Mouse (Mus musculus) kidney, postnatal 0 days (tissue): ENCODE measurements around the gene Sec16a. TPM values are rescaled to one million over a fixed set of nuclear protein-coding genes. Genes with fewer than 3 reads are reported as not detected.
A peak's percentile ranks its signal among the peaks of the same experiment; 100 is the strongest.

Experiments
- ATAC-seq: fragments of 200-750 bp; cut with Nextera tagmentation; replicated peaks from 2 replicates; pipeline ENCODE4 v1.8.0; 2017; ENCODE audit warnings: low read depth, moderate number of reproducible peaks, moderate TSS enrichment, moderate library complexity; ENCODE audit not compliant: low FRiP score
- DNase-seq: peaks from one replicate; pipeline ENCODE4 v3.0.0-alpha.2; 2016; ENCODE audit warnings: low spot score
- H3K27ac ChIP-seq: fragments of 300-500 bp; sonication (generic); 2 replicates; pipeline ENCODE4 v1.5.1; 2014; ENCODE audit warnings: mild to moderate bottlenecking
- H3K27me3 ChIP-seq: fragments of 300-500 bp; sonication (generic); 2 replicates; pipeline ENCODE4 v1.6.1; 2014; ENCODE audit warnings: low read length, mixed read lengths; ENCODE audit not compliant: insufficient read depth
- H3K36me3 ChIP-seq: fragments of 300-500 bp; sonication (generic); 2 replicates; pipeline ENCODE4 v1.6.1; 2014; ENCODE audit warnings: low read length, mixed read lengths; ENCODE audit not compliant: insufficient read depth
- H3K4me1 ChIP-seq: fragments of 300-500 bp; sonication (generic); replicated peaks from 2 replicates; pipeline ENCODE4 v1.6.1; 2014; ENCODE audit warnings: antibody characterized with exemption, low read length, mixed read lengths; ENCODE audit not compliant: insufficient read depth
- H3K4me2 ChIP-seq: fragments of 300-500 bp; sonication (generic); 2 replicates; pipeline ENCODE4 v1.6.1; 2014; ENCODE audit warnings: mild to moderate bottlenecking, low read length, moderate library complexity, mixed read lengths
- H3K4me3 ChIP-seq: fragments of 300-500 bp; sonication (generic); replicated peaks from 2 replicates; pipeline ENCODE4 v1.5.1; 2014; ENCODE audit warnings: low read depth, low read length
- H3K9ac ChIP-seq: fragments of 300-500 bp; sonication (generic); 2 replicates; pipeline ENCODE4 v1.6.1; 2014; ENCODE audit warnings: low read depth, low read length
- H3K9me3 ChIP-seq: fragments of 300-500 bp; sonication (generic); replicated peaks from 2 replicates; pipeline ENCODE4 v1.6.1; 2016; ENCODE audit warnings: low read length, inconsistent platforms, mixed read lengths
- CTCF ChIP-seq: IDR thresholded peaks from 2 replicates; pipeline ENCODE4 v1.5.1; 2016; ENCODE audit warnings: antibody characterized with exemption, low read depth, mild to moderate bottlenecking, moderate library complexity
- WGBS: fragments of 180-500 bp; shearing (Covaris S2); extraction: QIAGEN DNeasy Blood & Tissue Kit; methylation state at CpG from one replicate; pipeline ENCODE4 v1.1.7; 2014; 5-methylcytosine and 5-hydroxymethylcytosine counted together
- polyA plus RNA-seq: library from polyadenylated mRNA; unstranded; fragments of >200 nt; fragmentation: Nextera tagmentation; extraction: Ambion mirVana; gene quantifications from 2 replicates; pipeline ENCODE4 v1.2.1, GENCODE M21; 2015

The Sec16a gene
- polyA plus RNA-seq, 1 experiment from 2014 or later = 16.6 TPM

- ATAC-seq (no peak), DNase-seq (no peak)
- Histone ChIP-seq H3K4me1 (no peaks in the 10 kb centered on the region), H3K4me2 (no peak overlapping the region), H3K9ac (no peak overlapping the region), H3K4me3 (no peak overlapping the region), H3K9me3 (no peaks in the 10 kb centered on the region), H3K36me3 (peaks cover 79% of the 10 kb centered on the region), H3K27ac (no peak overlapping the region), H3K27me3 (no peaks in the 10 kb centered on the region)
- TF ChIP-seq CTCF = no peak
Measured at GRCm38 (mm10) chr2:26417066-26417465, 27.9 kb downstream of the Sec16a start.

GRCm38 (mm10) chr2:26410931-26411411 is 34.0 kb downstream of the Sec16a start:
- H3K4me3 ChIP-seq = no peak overlapping the region
- H3K4me2 ChIP-seq = no peak overlapping the region
- peaks cover 51% of the 10 kb centered on the region for H3K36me3 ChIP-seq
- no peaks in the 10 kb centered on the region for H3K27me3 ChIP-seq
- no peak overlapping the region for H3K9ac ChIP-seq
- peaks cover 22% of the 10 kb centered on the region for H3K4me1 ChIP-seq
- H3K27ac ChIP-seq = peak overlapping the region; percentile 68
- no peaks in the 10 kb centered on the region for H3K9me3 ChIP-seq
- 41% methylated on average over 5 of the region's 5 CpGs for WGBS
- DNase-seq = no peak
- ATAC-seq = no peak
- no peak for TF ChIP-seq CTCF

DNA sequence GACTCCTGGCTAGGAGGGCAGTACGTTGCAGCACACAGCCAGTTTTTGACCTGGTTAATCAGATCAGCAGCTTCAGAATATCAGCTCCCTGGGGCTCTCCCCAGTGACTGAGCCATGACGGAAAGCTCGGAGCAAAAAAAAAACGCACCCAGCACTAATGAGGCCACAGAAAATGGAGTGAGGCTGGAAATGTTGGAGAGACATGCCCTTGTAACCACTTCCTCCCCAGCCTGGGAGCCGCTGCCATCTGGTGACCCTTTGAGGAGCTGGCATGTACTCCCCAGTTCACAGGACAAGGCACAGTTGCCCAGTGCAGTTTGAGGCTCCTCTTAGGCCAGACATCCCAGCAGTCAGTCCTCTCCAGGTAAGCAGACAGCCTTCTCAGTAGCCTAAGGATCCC is 34.9 kb downstream of the Sec16a start:
- 71% methylated on average over 5 of the region's 5 CpGs for WGBS
- peaks cover 42% of the 10 kb centered on the region for H3K36me3 ChIP-seq

DNA sequence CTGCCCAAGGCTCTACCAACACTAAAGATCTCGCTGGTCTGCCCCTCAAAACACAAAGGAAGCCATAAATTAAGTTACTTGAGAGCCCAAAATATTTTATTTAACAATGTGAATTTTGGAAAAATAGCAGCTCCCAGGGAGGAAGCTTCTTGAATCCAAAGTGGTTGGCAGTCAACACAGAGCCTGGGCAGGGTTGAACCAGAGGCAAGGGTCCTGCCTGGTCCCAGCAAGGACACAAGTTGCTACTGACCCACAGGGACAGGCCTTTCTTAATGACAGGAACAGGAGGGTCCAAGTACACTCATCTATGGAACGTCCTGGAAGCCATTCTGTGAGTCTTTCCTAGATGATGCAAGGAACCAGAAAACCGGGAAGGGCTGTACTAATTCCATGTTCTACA is 35.7 kb downstream of the Sec16a start:
- WGBS = 61% methylated on average over 3 of the region's 3 CpGs
- no peak for DNase-seq
- Histone ChIP-seq H3K4me3 (no peak overlapping the region; the same call in 1 of the 2 replicates), H3K4me1 (peaks cover 22% of the 10 kb centered on the region), H3K9me3 (no peaks in the 10 kb centered on the region), H3K9ac (no peak overlapping the region), H3K27me3 (no peaks in the 10 kb centered on the region), H3K36me3 (peaks cover 38% of the 10 kb centered on the region), H3K27ac (no peak overlapping the region), H3K4me2 (peak overlapping the region; percentile 76; the same call in 1 of the 2 replicates)
- no peak for TF ChIP-seq CTCF
- ATAC-seq = no peak

More for the DNA sequence above, 34.9 kb downstream of the Sec16a start:
- DNase-seq (no peak), ATAC-seq (no peak)
- no peaks in the 10 kb centered on the region for H3K9me3 ChIP-seq
- H3K4me2 ChIP-seq = no peak overlapping the region
- no peak overlapping the region for H3K9ac ChIP-seq
- TF ChIP-seq CTCF = 0 out of 2 replicates have a peak, but pooled peaks have one; percentile 19
- H3K4me3 ChIP-seq = no peak overlapping the region
- H3K4me1 ChIP-seq = peaks cover 22% of the 10 kb centered on the region
- H3K27ac ChIP-seq = peak overlapping the region; percentile 68; the same call in 1 of the 2 replicates
- H3K27me3 ChIP-seq = no peaks in the 10 kb centered on the region

DNA sequence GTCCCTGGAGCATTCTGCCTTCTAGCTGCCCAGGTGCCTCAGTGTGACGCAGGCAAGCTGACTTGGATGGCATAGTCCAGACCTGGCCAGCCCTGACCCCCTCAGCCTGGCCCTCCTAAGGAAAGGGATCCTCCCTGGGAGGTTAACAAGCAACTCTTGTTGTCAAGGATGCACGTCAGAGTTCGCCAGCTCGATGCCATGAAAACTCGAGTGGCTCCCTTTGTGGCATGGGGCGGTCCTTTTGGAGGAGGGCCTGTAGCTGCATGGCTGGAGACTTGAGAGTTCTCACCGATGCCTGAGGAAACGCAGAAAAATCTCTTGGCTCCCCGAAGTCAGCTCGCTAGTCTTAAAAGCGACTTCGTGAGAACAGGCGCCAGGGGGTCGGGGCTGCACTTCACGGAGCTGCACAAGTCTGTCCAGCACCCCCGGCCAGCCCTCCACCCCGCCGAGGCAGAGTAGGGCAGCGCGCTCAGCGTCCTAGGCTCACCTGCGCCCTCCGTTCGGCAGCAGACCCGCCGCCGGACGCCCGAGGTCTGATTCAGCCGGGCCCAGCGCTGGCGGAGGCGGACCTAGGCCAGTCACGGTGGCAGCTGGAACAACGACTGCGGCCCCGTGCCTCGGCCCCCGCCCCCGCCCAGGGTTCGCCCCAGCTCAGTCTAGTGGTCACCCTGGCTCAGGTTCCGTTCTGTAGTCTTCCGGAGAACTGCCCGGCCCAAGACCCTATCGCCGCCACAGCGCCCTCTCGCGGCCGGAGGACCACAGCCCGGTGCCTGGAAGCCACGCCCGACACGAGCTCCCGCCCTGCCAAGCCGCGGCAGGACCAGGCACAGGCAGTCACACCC is 36.3 kb downstream of the Sec16a start, which contains the start of gene Inpp5e:
Gene Inpp5e, minus strand, starts transcription at position 689 of the 842 bp plus-strand sequence.
- 1% methylated on average over 57 of the region's 57 CpGs for WGBS
- peak; percentile 91 for ATAC-seq
- TF ChIP-seq CTCF = peak; percentile 98

GRCm38 (mm10) chr2:26403306-26403705 is 41.7 kb downstream of the Sec16a start:
- ATAC-seq = 0 out of 2 replicates have a peak, but pooled peaks have one; percentile 20
- H3K4me1 ChIP-seq = peaks cover 21% of the 10 kb centered on the region
- H3K4me3 ChIP-seq = no peak overlapping the region
- H3K36me3 ChIP-seq = peaks cover 31% of the 10 kb centered on the region
- no peaks in the 10 kb centered on the region for H3K27me3 ChIP-seq
- no peak overlapping the region for H3K4me2 ChIP-seq
- no peak overlapping the region for H3K27ac ChIP-seq
- no peak for TF ChIP-seq CTCF
- H3K9ac ChIP-seq = no peak overlapping the region
- WGBS = 62% methylated on average over 8 of the region's 8 CpGs
- H3K9me3 ChIP-seq = no peaks in the 10 kb centered on the region
- DNase-seq = peak; percentile 21

More for the DNA sequence above, 36.3 kb downstream of the Sec16a start, which contains the start of gene Inpp5e:
- Histone ChIP-seq H3K4me2 (peak within 1 kb of the TSS; percentile 76), H3K9ac (peak within 1 kb of the TSS; percentile 92), H3K9me3 (no peaks in the 10 kb centered on the region), H3K36me3 (peaks cover 32% of the 10 kb centered on the region), H3K4me1 (peaks cover 22% of the 10 kb centered on the region), H3K27me3 (no peaks in the 10 kb centered on the region), H3K4me3 (peak within 1 kb of the TSS; percentile 69), H3K27ac (peak within 1 kb of the TSS; percentile 85)
- DNase-seq = peak; percentile 96
